Mouse (Mus musculus): Measurements from ENCODE around the gene Ano6.

GRCm38 (mm10) chr15:95920047-95920446, 129.4 kb downstream of the Ano6 start:
- TF ChIP-seq CTCF (IDR thresholded peaks at IDR 0.05; ENCODE audit: extremely low read depth, insufficient read length, insufficient replicate concordance, low read depth, low read length), result no peak
- TF ChIP-seq POLR2A (IDR thresholded peaks at IDR 0.05; ENCODE audit: low read depth, low read length), result no peak

Data from small intestine, adult 2 months (tissue).